Mouse (Mus musculus) small intestine, adult 2 months (tissue): ENCODE results near the gene Vps37d.

Experiments used
- CTCF ChIP-seq: fragments of 200-500 bp; IDR thresholded peaks from 2 replicates; pipeline ENCODE4 v1.5.1; 2012; ENCODE audit warnings: low read depth, mild to moderate bottlenecking, control low read depth, inconsistent platforms, low read length, moderate library complexity, mixed read lengths; ENCODE audit not compliant: insufficient replicate concordance, insufficient read length; ENCODE audit errors: extremely low read depth
- POLR2A ChIP-seq: fragments of 200-500 bp; IDR thresholded peaks from 2 replicates; pipeline ENCODE4 v1.6.1; 2012; ENCODE audit warnings: low read depth, mild to moderate bottlenecking, control low read depth, inconsistent platforms, low read length, moderate library complexity

GRCm38 (mm10) chr5:135113782-135114181, 35.7 kb upstream of the Vps37d start:
- TF ChIP-seq CTCF (no peak), POLR2A (no peak)
